Mouse (Mus musculus) bone marrow, adult 2 months (tissue): ENCODE measurements around the gene Mgat1.

Source experiments
- CTCF ChIP-seq: fragments of 200-500 bp; IDR thresholded peaks from 2 replicates; pipeline ENCODE4 v1.5.1; 2011; ENCODE audit warnings: low read length, control low read depth; ENCODE audit not compliant: control insufficient read depth, insufficient read depth
- POLR2A ChIP-seq: fragments of 200-500 bp; IDR thresholded peaks from 2 replicates; pipeline ENCODE4 v1.6.1; 2011; ENCODE audit warnings: low read depth, mild to moderate bottlenecking, control low read depth, low read length, borderline replicate concordance; ENCODE audit not compliant: control insufficient read depth

DNA sequence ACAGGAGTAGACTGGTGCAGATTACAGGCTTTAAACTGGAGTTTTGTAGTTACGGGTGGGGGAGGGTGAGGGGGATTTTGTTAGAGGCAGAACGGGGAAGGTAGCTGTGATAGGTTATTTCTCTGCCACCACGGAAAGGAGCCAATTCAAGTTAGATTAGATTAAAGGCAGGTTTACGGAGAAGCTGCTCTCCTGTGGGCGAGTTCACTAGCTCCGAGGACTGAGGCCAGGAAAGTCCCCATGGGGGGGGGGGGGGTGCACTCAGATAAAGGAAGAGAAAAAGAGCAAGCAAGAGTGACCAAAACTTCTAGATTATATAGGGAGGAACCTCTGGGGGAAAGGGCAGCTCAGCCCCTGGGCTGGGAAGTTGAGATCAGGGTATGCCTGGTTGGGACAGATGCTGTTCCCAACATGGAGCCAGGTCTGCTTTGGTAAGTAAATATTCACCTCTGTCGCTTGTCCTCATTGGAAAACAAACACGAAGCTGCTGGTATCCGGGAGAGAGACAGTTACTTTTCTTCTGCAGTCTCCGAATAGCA lies 41.4 kb upstream of the Mgat1 start:
- TF ChIP-seq POLR2A (no peak), CTCF (no peak)
